Mouse (Mus musculus): ENCODE measurements around the gene Micall1. TPM values are rescaled to one million over a fixed set of nuclear protein-coding genes. Genes with fewer than 3 reads are reported as not detected.

Gene Micall1
- polyA plus RNA-seq, 1 experiment from 2014 or later: 0.92 TPM

DNA sequence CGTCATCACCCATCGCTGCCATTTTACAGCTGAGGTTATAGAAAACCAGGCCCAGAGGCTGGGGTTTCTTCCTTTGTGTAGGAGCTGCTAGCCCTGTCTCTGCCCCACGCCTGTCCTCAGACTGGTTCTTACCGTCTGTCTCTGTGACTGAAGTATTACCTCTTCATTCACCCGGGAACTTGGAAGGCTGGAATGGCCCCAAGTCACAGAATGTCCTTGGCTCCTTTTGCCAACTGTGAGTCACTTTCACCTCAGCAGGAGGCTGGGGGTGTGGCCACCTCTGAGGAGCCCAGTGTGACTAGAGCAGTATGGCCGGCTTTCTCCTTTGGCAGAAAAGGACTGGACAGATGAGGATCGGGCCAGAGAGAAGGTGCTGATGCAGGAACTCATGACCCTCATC, 22.7 kb downstream of the Micall1 start:
- peaks cover 23% of the 10 kb centered on the region for H3K36me3 ChIP-seq (replicated peaks; ENCODE audit: insufficient read depth, low read length)
- no peaks in the 10 kb centered on the region for H3K4me1 ChIP-seq (ENCODE audit: insufficient read depth)
- no peak for DNase-seq
- no peaks in the 10 kb centered on the region for H3K27me3 ChIP-seq (ENCODE audit: insufficient read depth, low read length)
- TF ChIP-seq CTCF (IDR thresholded peaks at IDR 0.05; ENCODE audit: low read depth): no peak
- TF ChIP-seq EP300 (IDR thresholded peaks at IDR 0.05; ENCODE audit: low read depth): no peak
- no peak overlapping the region for H3K4me2 ChIP-seq (ENCODE audit: low read depth, low read length)
- no peak for ATAC-seq
- no peaks in the 10 kb centered on the region for H3K9me3 ChIP-seq (ENCODE audit: low read length)
- no peak overlapping the region for H3K27ac ChIP-seq (ENCODE audit: low read depth)
- no peak overlapping the region for H3K4me3 ChIP-seq (ENCODE audit: low read depth, low read length)
- no peak overlapping the region for H3K9ac ChIP-seq (replicated peaks)
- WGBS (ENCODE audit: insufficient replicate concordance): 81% methylated on average over 7 of the region's 7 CpGs

GRCm38 (mm10) chr15:79133191-79133661, 24.5 kb downstream of the Micall1 start:
- Histone ChIP-seq H3K4me1 (ENCODE audit: insufficient read depth) (no peaks in the 10 kb centered on the region), H3K27me3 (ENCODE audit: insufficient read depth, low read length) (no peaks in the 10 kb centered on the region), H3K4me2 (ENCODE audit: low read depth, low read length) (no peak overlapping the region), H3K9me3 (ENCODE audit: low read length) (no peaks in the 10 kb centered on the region), H3K9ac (replicated peaks) (no peak overlapping the region), H3K27ac (ENCODE audit: low read depth) (no peak overlapping the region), H3K36me3 (replicated peaks; ENCODE audit: insufficient read depth, low read length) (peaks cover 10% of the 10 kb centered on the region; the same call in 1 of the 2 replicates), H3K4me3 (ENCODE audit: low read depth, low read length) (no peak overlapping the region)
- DNase-seq: no peak
- ATAC-seq: no peak
- 74% methylated on average over 6 of the region's 6 CpGs for WGBS (ENCODE audit: insufficient replicate concordance)
- no peak for TF ChIP-seq EP300 (IDR thresholded peaks at IDR 0.05; ENCODE audit: low read depth)
- TF ChIP-seq CTCF (IDR thresholded peaks at IDR 0.05; ENCODE audit: low read depth): no peak

GRCm38 (mm10) chr15:79134496-79135270, 26.0 kb downstream of the Micall1 start:
- no peak overlapping the region for H3K9ac ChIP-seq (replicated peaks)
- 76% methylated on average over 9 of the region's 9 CpGs for WGBS (ENCODE audit: insufficient replicate concordance)
- no peak for ATAC-seq

GRCm38 (mm10) chr15:79135332-79135731, 26.6 kb downstream of the Micall1 start:
- H3K9ac ChIP-seq (replicated peaks): no peak overlapping the region
- H3K36me3 ChIP-seq (replicated peaks; ENCODE audit: insufficient read depth, low read length): peaks cover 10% of the 10 kb centered on the region; the same call in 1 of the 2 replicates
- H3K27me3 ChIP-seq (ENCODE audit: insufficient read depth, low read length): no peaks in the 10 kb centered on the region
- 73% methylated on average over 9 of the region's 9 CpGs for WGBS (ENCODE audit: insufficient replicate concordance)
- TF ChIP-seq CTCF (IDR thresholded peaks at IDR 0.05; ENCODE audit: low read depth) (no peak), EP300 (IDR thresholded peaks at IDR 0.05; ENCODE audit: low read depth) (no peak)
- H3K4me1 ChIP-seq (ENCODE audit: insufficient read depth): no peaks in the 10 kb centered on the region
- no peak overlapping the region for H3K4me3 ChIP-seq (ENCODE audit: low read depth, low read length)
- ATAC-seq (no peak), DNase-seq (no peak)
- H3K4me2 ChIP-seq (ENCODE audit: low read depth, low read length): no peak overlapping the region
- no peaks in the 10 kb centered on the region for H3K9me3 ChIP-seq (ENCODE audit: low read length)
- no peak overlapping the region for H3K27ac ChIP-seq (ENCODE audit: low read depth)

More at GRCm38 (mm10) chr15:79134496-79135270, 26.0 kb downstream of the Micall1 start:
- TF ChIP-seq EP300 (IDR thresholded peaks at IDR 0.05; ENCODE audit: low read depth): no peak
- no peak for TF ChIP-seq CTCF (IDR thresholded peaks at IDR 0.05; ENCODE audit: low read depth)
- Histone ChIP-seq H3K9me3 (ENCODE audit: low read length) (no peaks in the 10 kb centered on the region), H3K4me2 (ENCODE audit: low read depth, low read length) (no peak overlapping the region), H3K4me1 (ENCODE audit: insufficient read depth) (no peaks in the 10 kb centered on the region), H3K4me3 (ENCODE audit: low read depth, low read length) (no peak overlapping the region), H3K36me3 (replicated peaks; ENCODE audit: insufficient read depth, low read length) (peaks cover 10% of the 10 kb centered on the region; the same call in 1 of the 2 replicates), H3K27ac (ENCODE audit: low read depth) (no peak overlapping the region), H3K27me3 (ENCODE audit: insufficient read depth, low read length) (no peaks in the 10 kb centered on the region)
- no peak for DNase-seq

DNA sequence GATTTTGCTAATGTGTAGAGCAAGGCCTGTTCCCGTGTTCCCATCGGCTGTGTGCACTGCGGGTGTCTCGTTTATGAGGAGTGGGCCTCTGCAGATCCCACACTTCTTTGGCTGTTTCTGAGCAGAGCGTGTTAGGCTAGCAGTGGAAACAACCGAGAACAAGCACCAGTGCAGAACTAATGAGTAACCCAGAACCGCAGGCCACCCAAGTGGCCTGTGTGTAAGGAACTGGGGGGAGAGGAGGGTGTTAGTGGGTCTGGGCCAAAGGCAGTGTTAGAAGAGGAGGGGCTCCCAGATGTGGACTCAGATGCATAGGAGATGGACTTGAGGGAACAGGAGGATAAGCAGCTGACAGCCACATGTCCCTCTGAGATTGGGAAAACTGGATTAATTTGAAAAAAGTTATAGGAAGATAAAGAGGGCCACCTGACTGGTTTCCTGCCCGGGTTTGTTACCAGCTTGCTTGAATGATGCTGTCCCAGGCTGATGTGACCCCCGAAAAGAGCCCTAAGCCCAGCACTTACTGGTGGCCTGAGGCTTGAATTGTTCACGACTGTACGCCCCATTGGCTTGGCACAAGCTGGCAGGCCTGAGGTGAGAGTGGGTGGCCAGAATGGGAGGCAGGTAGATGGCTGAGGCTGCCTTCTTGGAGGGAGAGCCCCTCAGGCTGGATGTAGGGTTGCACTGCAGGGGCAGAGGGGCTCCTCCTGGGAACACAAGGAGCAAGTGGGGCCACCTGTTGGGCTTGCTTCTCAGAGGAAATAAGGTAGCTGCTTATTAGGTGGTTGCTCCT, 27.3 kb downstream of the Micall1 start:
- Histone ChIP-seq H3K4me2 (ENCODE audit: low read depth, low read length) (no peak overlapping the region), H3K27ac (ENCODE audit: low read depth) (no peak overlapping the region), H3K4me3 (ENCODE audit: low read depth, low read length) (no peak overlapping the region), H3K27me3 (ENCODE audit: insufficient read depth, low read length) (no peaks in the 10 kb centered on the region), H3K4me1 (ENCODE audit: insufficient read depth) (peaks cover 5% of the 10 kb centered on the region; the same call in 1 of the 2 replicates), H3K9me3 (ENCODE audit: low read length) (no peaks in the 10 kb centered on the region), H3K36me3 (replicated peaks; ENCODE audit: insufficient read depth, low read length) (peaks cover 10% of the 10 kb centered on the region; the same call in 1 of the 2 replicates), H3K9ac (replicated peaks) (no peak overlapping the region)
- TF ChIP-seq EP300 (IDR thresholded peaks at IDR 0.05; ENCODE audit: low read depth): no peak
- no peak for TF ChIP-seq CTCF (IDR thresholded peaks at IDR 0.05; ENCODE audit: low read depth)
- WGBS (ENCODE audit: insufficient replicate concordance): 70% methylated on average over 11 of the region's 11 CpGs
- ATAC-seq (no peak), DNase-seq (no peak)

- H3K27me3 ChIP-seq (ENCODE audit: insufficient read depth, low read length): no peaks in the 10 kb centered on the region
- no peak overlapping the region for H3K4me2 ChIP-seq (ENCODE audit: low read depth, low read length)
- WGBS (ENCODE audit: insufficient replicate concordance): 56% methylated on average over 10 of the region's 10 CpGs
- TF ChIP-seq EP300 (IDR thresholded peaks at IDR 0.05; ENCODE audit: low read depth) (no peak), CTCF (IDR thresholded peaks at IDR 0.05; ENCODE audit: low read depth) (peak; percentile 72)
- peaks cover 16% of the 10 kb centered on the region for H3K4me1 ChIP-seq (ENCODE audit: insufficient read depth)
- ATAC-seq (no peak), DNase-seq (no peak)
- no peaks in the 10 kb centered on the region for H3K9me3 ChIP-seq (ENCODE audit: low read length)
- H3K4me3 ChIP-seq (ENCODE audit: low read depth, low read length): no peak overlapping the region
- H3K36me3 ChIP-seq (replicated peaks; ENCODE audit: insufficient read depth, low read length): peaks cover 7% of the 10 kb centered on the region; the same call in 1 of the 2 replicates
- H3K9ac ChIP-seq (replicated peaks): no peak overlapping the region
- H3K27ac ChIP-seq (ENCODE audit: low read depth): no peak overlapping the region
These were observed 30.9 kb downstream of the Micall1 start for GRCm38 (mm10) chr15:79139640-79140039.
